Comparison of ENCODE assay signal across 15 mouse cellular contexts in the genomic region with DNA sequence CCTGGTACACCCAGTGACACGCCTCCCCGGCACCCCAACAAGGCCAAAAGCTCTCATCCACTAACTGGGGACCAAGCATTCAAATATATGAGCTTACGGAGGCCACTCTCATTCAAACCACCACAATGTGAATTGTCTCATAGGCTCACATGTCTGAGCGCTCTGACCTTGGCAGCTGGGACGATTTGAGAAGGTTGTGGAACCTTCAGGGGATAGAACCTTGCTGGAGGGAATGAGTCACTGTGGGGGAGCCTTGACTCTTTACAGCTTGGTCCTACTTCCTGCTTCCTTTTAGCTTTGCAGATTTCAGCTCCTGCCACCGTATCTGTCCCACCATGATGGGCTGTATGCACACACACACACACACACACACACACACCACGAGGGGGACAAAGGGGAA.
"Had no signal": no experiment of that assay in that cellular context is flagged by ENCODE, and none has a peak within 500 bp of the region (broad histone marks: within the 10 kb centered on the region; RNA-seq: fewer than 3 reads in every experiment).

No protein-coding gene starts in this region.

- H3K4me3 ChIP-seq: limb, embryonic 12.5 days; limb, embryonic 15.5 days; liver, embryonic 15.5 days; lung, embryonic 15.5 days; megakaryocyte, embryonic 14.5 days; midbrain, embryonic 10.5 days; myocyte; neural tube, embryonic 13.5 days; stomach, embryonic 15.5 days had no signal

- H3K9ac ChIP-seq: limb, embryonic 12.5 days; limb, embryonic 15.5 days; liver, embryonic 15.5 days; lung, embryonic 15.5 days; neural tube, embryonic 13.5 days; stomach, embryonic 15.5 days had no signal

- H3K36me3 ChIP-seq: limb, embryonic 12.5 days; limb, embryonic 15.5 days; liver, embryonic 15.5 days; lung, embryonic 15.5 days; midbrain, embryonic 10.5 days; neural tube, embryonic 13.5 days; stomach, embryonic 15.5 days had no signal

- H3K4me1 ChIP-seq: liver, embryonic 15.5 days had no signal

- DNase-seq: layer of hippocampus, postnatal 36 days; lung, adult 18-20 months; right cerebral cortex, postnatal 25 days; spleen, adult 18-20 months; thymus, postnatal 25 days had no signal

- H3K9me3 ChIP-seq: limb, embryonic 12.5 days; limb, embryonic 15.5 days; liver, embryonic 15.5 days; lung, embryonic 15.5 days; megakaryocyte, embryonic 14.5 days; midbrain, embryonic 10.5 days; neural tube, embryonic 13.5 days; stomach, embryonic 15.5 days had no signal

- H3K4me2 ChIP-seq: limb, embryonic 12.5 days; limb, embryonic 15.5 days; liver, embryonic 11.5 days; liver, embryonic 15.5 days; lung, embryonic 15.5 days; neural tube, embryonic 13.5 days; stomach, embryonic 15.5 days had no signal

- H3K27ac ChIP-seq: limb, embryonic 12.5 days; limb, embryonic 15.5 days; liver, embryonic 15.5 days; lung, embryonic 15.5 days; midbrain, embryonic 10.5 days; neural tube, embryonic 13.5 days; stomach, embryonic 15.5 days had no signal
